Mouse (Mus musculus) spleen, embryonic (tissue): Measurements from ENCODE around the gene Prkg1.

ENCODE experiments used
- CTCF ChIA-PET: fragments of 350-600 bp; sonication (Branson Sonifier 250); formaldehyde crosslinking; loops from one replicate; lab custom pipeline; 2022; lab: Charles Lee

Prkg1 gene

GRCm38 (mm10) chr19:31630899-31631869 lies 133.6 kb downstream of the Prkg1 start:
- CTCF ChIA-PET: no interaction called here

GRCm38 (mm10) chr19:31621716-31622115 lies 143.1 kb downstream of the Prkg1 start:
- CTCF ChIA-PET: no interaction called here

GRCm38 (mm10) chr19:31616830-31617229 lies 148.0 kb downstream of the Prkg1 start:
- CTCF ChIA-PET: no interaction called here

- CTCF ChIA-PET: no interaction called here
These were observed 148.7 kb downstream of the Prkg1 start for GRCm38 (mm10) chr19:31616159-31616558.

GRCm38 (mm10) chr19:31613146-31613545 lies 151.7 kb downstream of the Prkg1 start:
- CTCF ChIA-PET: no interaction called here

GRCm38 (mm10) chr19:31602578-31602977 lies 162.3 kb downstream of the Prkg1 start:
- CTCF ChIA-PET: no interaction called here

- CTCF ChIA-PET: no interaction called here
These were observed 170.8 kb downstream of the Prkg1 start for GRCm38 (mm10) chr19:31594011-31594410.

- CTCF ChIA-PET: no interaction called here
These were observed 174.1 kb downstream of the Prkg1 start for GRCm38 (mm10) chr19:31590701-31591100.

- CTCF ChIA-PET: no interaction called here
These were observed 187.7 kb downstream of the Prkg1 start for GRCm38 (mm10) chr19:31577092-31577491.

- CTCF ChIA-PET: no interaction called here
These were observed 200.5 kb downstream of the Prkg1 start for GRCm38 (mm10) chr19:31564329-31564728.

- CTCF ChIA-PET: interaction anchor here (0.6 kb wide), 1 partner anchor 97 kb away, joined by 4 read pairs; no protein-coding TSS in a partner anchor
These were observed 218.8 kb downstream of the Prkg1 start for GRCm38 (mm10) chr19:31546063-31546462.

GRCm38 (mm10) chr19:31531249-31531740 lies 233.5 kb downstream of the Prkg1 start:
- CTCF ChIA-PET: no interaction called here

GRCm38 (mm10) chr19:31530616-31531015 lies 234.2 kb downstream of the Prkg1 start:
- CTCF ChIA-PET: no interaction called here

GRCm38 (mm10) chr19:31529890-31530289 lies 234.9 kb downstream of the Prkg1 start:
- CTCF ChIA-PET: interaction anchor here (0.7 kb wide), 1 partner anchor 448 kb away, joined by 3 read pairs; no protein-coding TSS in a partner anchor

- CTCF ChIA-PET: no interaction called here
These were observed 250.3 kb downstream of the Prkg1 start for GRCm38 (mm10) chr19:31514490-31514889.

GRCm38 (mm10) chr19:31507831-31508230 lies 257.0 kb downstream of the Prkg1 start:
- CTCF ChIA-PET: no interaction called here

GRCm38 (mm10) chr19:31506296-31506695 lies 258.5 kb downstream of the Prkg1 start:
- CTCF ChIA-PET: interaction anchor here (0.6 kb wide), 1 partner anchor 126 kb away, joined by 6 read pairs; no protein-coding TSS in a partner anchor

GRCm38 (mm10) chr19:31505041-31505440 lies 259.8 kb downstream of the Prkg1 start:
- CTCF ChIA-PET: no interaction called here

- CTCF ChIA-PET: no interaction called here
These were observed 267.4 kb downstream of the Prkg1 start for GRCm38 (mm10) chr19:31497386-31497785.

- CTCF ChIA-PET: no interaction called here
These were observed 275.2 kb downstream of the Prkg1 start for GRCm38 (mm10) chr19:31489606-31490005.

- CTCF ChIA-PET: no interaction called here
These were observed 293.1 kb downstream of the Prkg1 start for GRCm38 (mm10) chr19:31471766-31472165.

- CTCF ChIA-PET: no interaction called here
These were observed 304.6 kb downstream of the Prkg1 start for GRCm38 (mm10) chr19:31460188-31460587.

- CTCF ChIA-PET: no interaction called here
These were observed 320.7 kb downstream of the Prkg1 start for GRCm38 (mm10) chr19:31444101-31444500.
